Mouse (Mus musculus): ENCODE data around the gene Aff3.

Gene Aff3

DNA sequence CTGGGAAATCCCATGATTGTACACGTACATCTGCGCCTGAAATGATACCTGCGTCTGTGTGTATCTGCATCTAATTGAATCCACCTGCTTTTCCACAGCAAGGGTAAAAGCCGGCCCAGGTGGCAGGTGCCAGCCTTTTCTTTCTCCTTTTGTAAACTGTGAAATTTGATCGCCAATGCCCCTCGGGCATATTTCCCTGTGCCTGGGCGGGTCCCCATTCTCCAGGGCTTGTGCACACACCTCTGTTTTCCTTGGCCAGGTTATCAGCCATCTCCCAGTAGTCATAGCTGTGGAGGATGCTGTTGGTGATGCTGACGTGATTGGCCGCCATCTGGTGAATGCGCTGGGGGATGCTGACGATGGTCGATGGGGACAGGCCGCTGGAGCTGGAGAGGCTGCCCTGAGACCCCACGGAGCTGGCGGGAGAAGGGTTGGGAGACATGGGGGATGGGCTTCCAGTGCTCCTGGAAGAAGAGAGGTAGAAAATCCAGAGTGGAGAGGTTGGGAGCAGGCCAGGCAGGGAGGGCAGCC lies 483.7 kb downstream of the Aff3 start:
- no peak for DNase-seq (ENCODE audit: low spot score in 2 of 2)

GRCm38 (mm10) chr1:38178929-38179328 lies 485.8 kb downstream of the Aff3 start:
- DNase-seq (ENCODE audit: low spot score in 2 of 2): no peak

DNA sequence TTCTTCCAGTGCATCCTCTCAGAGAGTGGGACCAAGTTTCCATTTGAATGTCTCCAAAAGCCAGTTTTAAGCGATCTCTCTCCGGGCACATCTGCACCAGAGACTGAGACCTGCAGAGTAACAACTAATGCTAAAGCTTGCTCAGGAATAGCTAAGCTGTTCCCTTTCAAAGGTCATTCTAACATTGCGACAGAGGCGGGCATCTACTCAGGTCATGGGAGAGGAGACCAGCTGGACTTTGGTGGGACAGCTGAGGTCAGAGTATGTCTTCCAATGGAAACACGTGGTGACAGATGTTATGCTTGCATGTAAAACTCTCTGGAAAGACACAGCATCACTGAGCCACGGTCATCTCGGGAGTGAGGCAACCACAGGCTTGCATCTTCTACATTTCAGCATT lies 488.7 kb downstream of the Aff3 start:
- DNase-seq (ENCODE audit: low spot score in 2 of 2): no peak

- DNase-seq (ENCODE audit: low spot score in 2 of 2): no peak
These were observed 492.9 kb downstream of the Aff3 start for GRCm38 (mm10) chr1:38171874-38172273.

DNA sequence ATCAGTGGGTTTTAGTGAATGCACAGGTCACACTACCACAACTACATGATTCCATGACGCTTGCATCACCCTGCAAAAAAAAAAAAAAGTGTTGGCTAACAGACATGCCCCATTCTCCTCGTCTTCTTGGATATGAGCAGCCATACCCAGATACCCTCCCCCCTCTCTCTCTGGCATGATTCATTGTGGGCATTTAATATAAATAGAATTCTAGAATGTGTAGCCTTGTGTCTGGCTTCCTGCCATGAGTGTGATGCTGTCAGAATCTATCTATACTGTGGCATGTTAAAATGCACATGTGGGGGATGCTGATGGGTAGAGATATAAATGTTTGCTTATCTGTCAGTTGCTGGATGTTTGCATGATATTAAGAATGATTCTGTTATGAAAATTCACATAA lies 499.1 kb downstream of the Aff3 start:
- no peak for DNase-seq (ENCODE audit: low spot score in 2 of 2)

- DNase-seq (ENCODE audit: low spot score in 2 of 2): no peak
These were observed 514.7 kb downstream of the Aff3 start for GRCm38 (mm10) chr1:38150086-38150485.

- DNase-seq (ENCODE audit: low spot score in 2 of 2): no peak
These were observed 518.7 kb downstream of the Aff3 start for GRCm38 (mm10) chr1:38146008-38146407.

DNA sequence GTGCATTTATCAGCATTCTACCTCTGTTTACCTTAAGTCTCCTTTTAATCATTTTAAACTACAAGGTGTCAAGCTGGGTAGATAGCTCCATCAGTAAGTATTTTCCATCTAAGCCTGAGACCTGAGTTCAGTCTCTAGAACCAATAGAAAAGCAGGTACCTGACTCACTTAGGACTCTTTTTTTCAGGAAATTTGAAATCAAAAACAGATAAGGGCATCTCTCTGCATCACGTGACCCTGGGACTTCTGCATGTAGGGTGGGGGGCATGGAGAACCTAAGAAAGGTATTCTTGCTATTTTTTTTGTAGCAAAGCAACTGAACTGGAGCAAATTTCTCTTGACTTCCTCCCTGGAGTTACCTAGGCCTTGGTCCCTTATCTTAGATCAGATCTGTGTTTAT lies 523.4 kb downstream of the Aff3 start:
- DNase-seq (ENCODE audit: low spot score in 2 of 2): no peak

DNA sequence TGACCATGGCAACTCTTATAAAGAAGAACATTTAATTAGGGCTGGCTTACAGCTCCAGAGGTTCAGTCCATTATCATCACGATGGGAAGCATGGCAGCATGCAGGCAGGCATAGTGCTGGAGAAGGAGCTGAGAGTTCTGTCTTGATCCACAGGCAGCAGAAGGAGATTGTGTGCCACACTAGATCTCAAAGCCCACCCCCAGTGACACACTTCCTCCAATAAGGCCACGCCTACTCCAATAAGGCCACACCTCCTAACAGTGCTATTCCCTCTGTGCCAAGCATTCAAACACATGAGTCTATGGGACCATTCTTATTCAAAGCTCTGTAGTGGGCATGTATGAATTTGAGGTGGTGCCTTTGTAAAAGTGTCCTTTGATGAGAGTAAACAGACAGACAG lies 523.8 kb downstream of the Aff3 start:
- no peak for DNase-seq (ENCODE audit: low spot score in 2 of 2)

DNA sequence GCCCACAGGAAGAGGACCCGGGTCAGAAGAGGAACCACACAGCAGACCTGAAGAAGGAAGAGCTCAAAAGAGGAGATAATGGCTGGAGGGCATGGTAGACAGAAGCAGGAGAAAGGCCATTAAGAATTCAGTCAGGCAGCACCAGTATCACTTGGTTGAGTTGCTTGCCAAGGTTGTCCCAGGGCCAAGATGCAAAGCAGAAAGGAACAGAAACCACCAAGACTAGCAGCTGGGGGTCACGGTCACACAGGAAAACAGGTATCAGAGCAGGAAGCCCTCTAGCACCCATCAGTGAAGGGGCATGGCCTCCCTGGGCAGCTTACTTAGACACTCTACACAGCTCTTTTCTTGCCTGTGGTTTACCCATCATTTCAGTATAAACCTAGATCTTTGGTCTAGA lies 525.4 kb downstream of the Aff3 start:
- no peak for DNase-seq (ENCODE audit: low spot score in 2 of 2)

GRCm38 (mm10) chr1:38132942-38133341 lies 531.8 kb downstream of the Aff3 start:
- DNase-seq (ENCODE audit: low spot score in 2 of 2): no peak

DNA sequence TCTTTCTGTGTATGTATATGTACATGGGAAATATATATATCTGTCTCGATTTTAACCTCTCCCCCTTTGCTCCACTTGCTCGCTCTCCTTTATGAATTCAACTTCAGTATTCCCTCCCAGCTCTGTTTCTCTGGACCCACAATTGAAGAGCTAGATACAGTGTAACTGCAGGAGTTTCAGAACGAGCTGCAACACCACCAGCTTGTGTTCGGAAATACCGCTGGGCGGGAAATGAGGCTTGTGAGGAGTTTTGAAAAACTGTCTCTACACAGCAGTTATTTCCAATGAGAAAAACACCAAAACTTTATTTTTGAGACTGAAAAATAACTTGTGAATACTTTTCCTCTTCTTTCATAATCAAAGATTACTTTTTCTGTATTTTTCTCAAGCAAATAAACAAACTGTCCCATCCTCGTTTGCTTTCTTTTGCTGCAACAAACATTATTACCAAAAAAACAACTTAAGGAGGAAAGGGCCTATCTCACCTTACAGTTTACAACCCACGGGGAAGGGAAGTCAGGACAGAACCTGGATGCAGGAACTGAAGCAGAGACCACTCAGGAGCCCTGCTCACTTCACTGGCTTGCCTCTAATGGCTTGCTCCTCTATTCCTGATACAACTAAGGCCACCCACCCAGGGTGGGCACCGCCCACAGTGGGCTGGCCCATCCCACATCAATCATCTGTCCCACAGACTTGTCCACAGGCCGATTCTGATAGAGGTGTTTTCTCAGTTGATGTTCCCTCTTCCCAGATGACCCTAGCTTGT lies 533.9 kb downstream of the Aff3 start:
- no peak for DNase-seq (ENCODE audit: low spot score in 2 of 2)

DNA sequence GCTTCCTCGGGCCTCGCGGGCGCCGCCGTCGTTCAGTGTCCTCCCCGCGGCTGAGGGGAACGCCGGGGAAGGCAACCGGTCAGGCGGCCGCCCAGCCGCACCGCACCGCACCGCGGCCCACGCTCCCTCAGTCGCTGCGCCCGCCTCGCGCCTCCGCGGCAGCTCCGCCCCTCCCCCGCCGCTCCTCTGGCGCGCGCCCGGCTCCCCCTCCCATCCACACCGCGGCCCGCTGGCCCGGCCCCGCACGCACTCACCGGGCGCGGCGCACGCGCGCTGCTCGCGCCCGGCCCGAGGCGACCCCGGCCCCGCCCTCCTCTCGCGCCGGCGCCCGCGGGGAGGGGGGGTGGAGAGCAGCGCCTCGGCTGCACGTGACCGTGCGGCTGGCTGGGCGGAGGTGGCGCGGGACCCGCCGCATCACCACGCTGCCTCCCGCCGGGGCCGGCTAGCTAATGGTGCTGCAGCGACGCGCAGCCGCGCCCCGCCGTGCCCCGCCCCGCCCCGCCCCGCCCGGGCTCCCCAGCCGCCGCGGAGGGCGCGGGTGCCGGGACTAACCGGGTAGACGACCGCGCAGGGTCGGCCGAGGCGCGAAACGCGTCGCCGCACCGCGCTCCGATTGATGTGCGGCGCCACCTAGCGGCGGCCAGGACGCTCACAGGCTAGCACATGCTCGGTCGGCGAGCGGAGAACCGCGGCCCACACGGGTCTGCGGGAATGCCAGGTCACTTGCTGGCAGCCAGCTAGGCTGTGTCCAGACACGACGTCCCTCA lies 535.1 kb downstream of the Aff3 start, which contains the start of gene Rev1:
TSS of gene Rev1 (minus strand) at position 301 of the 767 bp plus-strand sequence.
- peak; percentile 81 to 96 for DNase-seq (ENCODE audit: low spot score in 2 of 2)

DNA sequence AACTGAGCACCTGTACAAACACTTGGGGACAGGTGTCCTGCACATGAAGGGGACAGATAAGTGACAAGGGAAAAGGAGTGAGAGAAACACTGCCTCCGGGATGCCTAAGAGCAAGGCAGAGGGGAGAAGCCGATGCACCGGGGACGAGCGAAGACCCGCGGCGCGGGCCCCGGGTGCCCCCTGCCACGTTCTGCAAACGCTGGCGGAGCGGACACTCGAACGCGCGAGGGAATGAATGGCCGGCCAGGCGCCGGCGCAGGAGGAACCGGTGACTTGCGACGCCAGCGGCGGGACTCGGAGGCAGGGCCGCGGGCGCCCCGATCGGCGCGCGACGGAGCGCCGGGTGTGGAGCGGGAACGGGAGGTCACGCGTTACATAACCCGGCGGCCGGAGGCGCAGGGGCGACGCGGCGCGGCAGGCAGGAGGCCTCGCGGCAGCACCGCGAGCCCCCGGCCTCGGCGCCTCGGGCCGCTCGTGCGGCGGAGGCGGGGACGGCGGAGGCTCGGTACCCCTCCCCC lies 535.8 kb downstream of the Aff3 start:
- peak; percentile 36 to 49 for DNase-seq (ENCODE audit: low spot score in 2 of 2)

Data from cerebellum, postnatal 4 days (tissue).